Mouse (Mus musculus) forebrain, embryonic 14.5 days (tissue): Measurements from ENCODE around the gene Ccl28. TPM values are rescaled to one million over a fixed set of nuclear protein-coding genes. Genes with fewer than 3 reads are reported as not detected.

ENCODE experiments used
- ATAC-seq: fragments of 200-750 bp; cut with Nextera tagmentation; 2 replicates; pipeline ENCODE4 v1.8.0; 2017; ENCODE audit warnings: mild to moderate bottlenecking, moderate library complexity
- DNase-seq: peaks from one replicate; pipeline ENCODE4 v3.0.0-alpha.2; 2015; ENCODE audit warnings: low spot score
- H3K27ac ChIP-seq: fragments of 300-500 bp; sonication (generic); 2 replicates; pipeline ENCODE4 v1.5.1; 2014; ENCODE audit warnings: low read depth, mild to moderate bottlenecking, control low read depth, low read length, moderate library complexity
- H3K27me3 ChIP-seq: fragments of 300-500 bp; sonication (generic); replicated peaks from 2 replicates; pipeline ENCODE4 v1.6.1; 2014; ENCODE audit warnings: low read length, control low read depth, mixed read lengths; ENCODE audit not compliant: control insufficient read depth, insufficient read depth
- H3K36me3 ChIP-seq: fragments of 300-500 bp; sonication (generic); 2 replicates; pipeline ENCODE4 v1.6.1; 2014; ENCODE audit warnings: low read length, control low read depth; ENCODE audit not compliant: control insufficient read depth, insufficient read depth
- H3K4me1 ChIP-seq: fragments of 300-500 bp; sonication (generic); 2 replicates; pipeline ENCODE4 v1.6.1; 2014; ENCODE audit warnings: antibody characterized with exemption, low read length, control low read depth; ENCODE audit not compliant: control insufficient read depth, insufficient read depth
- H3K4me2 ChIP-seq: fragments of 300-500 bp; sonication (generic); 2 replicates; pipeline ENCODE4 v1.6.1; 2014; ENCODE audit warnings: mild to moderate bottlenecking, control low read depth, low read length
- H3K4me3 ChIP-seq: fragments of 300-500 bp; sonication (generic); 2 replicates; pipeline ENCODE4 v1.5.1; 2014; ENCODE audit warnings: low read depth, low read length, control low read depth
- H3K9ac ChIP-seq: fragments of 300-500 bp; sonication (generic); 2 replicates; pipeline ENCODE4 v1.6.1; 2014; ENCODE audit warnings: mild to moderate bottlenecking, low read length, control low read depth, moderate library complexity
- H3K9me3 ChIP-seq: fragments of 300-500 bp; sonication (generic); replicated peaks from 2 replicates; pipeline ENCODE4 v1.6.1; 2016; ENCODE audit warnings: low read length, control low read depth, mixed read lengths; ENCODE audit not compliant: control insufficient read depth
- WGBS: fragments of 180-500 bp; shearing (Covaris S2); extraction: QIAGEN DNeasy Blood & Tissue Kit; methylation state at CpG from one replicate; pipeline ENCODE4 v1.1.7; 2014; 5-methylcytosine and 5-hydroxymethylcytosine counted together
- polyA plus RNA-seq: library from polyadenylated mRNA; unstranded; fragments of >200 nt; fragmentation: Nextera tagmentation; extraction: Ambion mirVana; gene quantifications from 2 replicates; pipeline ENCODE4 v1.2.1, GENCODE M21; 2014

Gene Ccl28
- polyA plus RNA-seq, 1 experiment from 2014 or later = 0.14 TPM

- peak; percentile 73 for DNase-seq
- Histone ChIP-seq H3K27me3 (no peaks in the 10 kb centered on the region), H3K4me3 (no peak overlapping the region), H3K4me1 (no peaks in the 10 kb centered on the region), H3K4me2 (no peak overlapping the region), H3K9me3 (no peaks in the 10 kb centered on the region), H3K36me3 (no peaks in the 10 kb centered on the region), H3K9ac (no peak overlapping the region), H3K27ac (no peak overlapping the region)
- 39% methylated on average over 4 of the region's 4 CpGs for WGBS
- no peak for ATAC-seq
Observed at GRCm38 (mm10) chr13:119640504-119640903, 16.9 kb downstream of the Ccl28 start.

GRCm38 (mm10) chr13:119641145-119641544, 17.5 kb downstream of the Ccl28 start:
- Histone ChIP-seq H3K27ac (no peak overlapping the region), H3K4me3 (no peak overlapping the region), H3K36me3 (no peaks in the 10 kb centered on the region), H3K4me1 (no peaks in the 10 kb centered on the region), H3K27me3 (no peaks in the 10 kb centered on the region), H3K4me2 (no peak overlapping the region), H3K9me3 (no peaks in the 10 kb centered on the region), H3K9ac (no peak overlapping the region)
- ATAC-seq (no peak), DNase-seq (no peak)
- WGBS = 90% methylated on average over 7 of the region's 7 CpGs

- H3K27ac ChIP-seq = no peak overlapping the region
- 62% methylated on average over 5 of the region's 5 CpGs for WGBS
- H3K36me3 ChIP-seq = no peaks in the 10 kb centered on the region
- H3K9ac ChIP-seq = no peak overlapping the region
- DNase-seq = no peak
- no peak overlapping the region for H3K4me3 ChIP-seq
- H3K4me2 ChIP-seq = no peak overlapping the region
- H3K27me3 ChIP-seq = no peaks in the 10 kb centered on the region
- no peaks in the 10 kb centered on the region for H3K9me3 ChIP-seq
- ATAC-seq = no peak
- H3K4me1 ChIP-seq = no peaks in the 10 kb centered on the region
Observed at GRCm38 (mm10) chr13:119644769-119645168, 21.1 kb downstream of the Ccl28 start.

- no peaks in the 10 kb centered on the region for H3K9me3 ChIP-seq
- no peak overlapping the region for H3K4me3 ChIP-seq
- no peak overlapping the region for H3K27ac ChIP-seq
- no peak overlapping the region for H3K4me2 ChIP-seq
- ATAC-seq (no peak), DNase-seq (no peak)
- WGBS = 90% methylated on average over 1 of the region's 1 CpGs
- no peak overlapping the region for H3K9ac ChIP-seq
- no peaks in the 10 kb centered on the region for H3K27me3 ChIP-seq
- H3K4me1 ChIP-seq = no peaks in the 10 kb centered on the region
- H3K36me3 ChIP-seq = no peaks in the 10 kb centered on the region
Observed at GRCm38 (mm10) chr13:119646511-119646910, 22.9 kb downstream of the Ccl28 start.

GRCm38 (mm10) chr13:119648891-119649698, 25.5 kb downstream of the Ccl28 start:
- ATAC-seq (peak; percentile 48; the same call in 1 of the 2 replicates), DNase-seq (peak; percentile 53)
- WGBS = 51% methylated on average over 15 of the region's 15 CpGs
- peak overlapping the region; percentile 26 for H3K9ac ChIP-seq
- H3K9me3 ChIP-seq = no peaks in the 10 kb centered on the region
- no peaks in the 10 kb centered on the region for H3K36me3 ChIP-seq
- H3K27ac ChIP-seq = peak overlapping the region; percentile 29; the same call in 1 of the 2 replicates
- no peaks in the 10 kb centered on the region for H3K27me3 ChIP-seq
- peak overlapping the region; percentile 13; the same call in 1 of the 2 replicates for H3K4me2 ChIP-seq
- H3K4me3 ChIP-seq = no peak overlapping the region
- no peaks in the 10 kb centered on the region for H3K4me1 ChIP-seq

- Histone ChIP-seq H3K9me3 (no peaks in the 10 kb centered on the region), H3K27me3 (no peaks in the 10 kb centered on the region), H3K9ac (peak overlapping the region; percentile 26), H3K27ac (peak overlapping the region; percentile 29; the same call in 1 of the 2 replicates), H3K4me1 (no peaks in the 10 kb centered on the region), H3K4me3 (no peak overlapping the region), H3K4me2 (peak overlapping the region; percentile 13; the same call in 1 of the 2 replicates), H3K36me3 (no peaks in the 10 kb centered on the region)
- WGBS = 74% methylated on average over 1 of the region's 1 CpGs
- DNase-seq (no peak), ATAC-seq (0 out of 2 replicates have a peak, but pooled peaks have one; percentile 32)
Observed at GRCm38 (mm10) chr13:119649699-119650046, 26.1 kb downstream of the Ccl28 start.

GRCm38 (mm10) chr13:119654734-119655133, 31.1 kb downstream of the Ccl28 start:
- Histone ChIP-seq H3K9ac (no peak overlapping the region), H3K4me2 (no peak overlapping the region), H3K4me3 (no peak overlapping the region), H3K27ac (no peak overlapping the region), H3K4me1 (no peaks in the 10 kb centered on the region), H3K9me3 (no peaks in the 10 kb centered on the region), H3K36me3 (no peaks in the 10 kb centered on the region), H3K27me3 (no peaks in the 10 kb centered on the region)
- WGBS = 95% methylated on average over 2 of the region's 2 CpGs
- ATAC-seq (no peak), DNase-seq (no peak)

- ATAC-seq (no peak), DNase-seq (no peak)
- Histone ChIP-seq H3K4me1 (no peaks in the 10 kb centered on the region), H3K4me3 (no peak overlapping the region), H3K36me3 (no peaks in the 10 kb centered on the region), H3K27ac (no peak overlapping the region), H3K27me3 (no peaks in the 10 kb centered on the region), H3K9ac (no peak overlapping the region), H3K4me2 (no peak overlapping the region), H3K9me3 (no peaks in the 10 kb centered on the region)
- 86% methylated on average over 2 of the region's 2 CpGs for WGBS
Observed at GRCm38 (mm10) chr13:119656246-119656645, 32.6 kb downstream of the Ccl28 start.

- Histone ChIP-seq H3K27me3 (no peaks in the 10 kb centered on the region), H3K9ac (no peak overlapping the region), H3K4me2 (no peak overlapping the region), H3K9me3 (no peaks in the 10 kb centered on the region), H3K36me3 (no peaks in the 10 kb centered on the region), H3K27ac (no peak overlapping the region), H3K4me1 (no peaks in the 10 kb centered on the region), H3K4me3 (no peak overlapping the region)
- no peak for DNase-seq
- WGBS = 88% methylated on average over 6 of the region's 6 CpGs
- ATAC-seq = no peak
Observed at GRCm38 (mm10) chr13:119656846-119657416, 33.3 kb downstream of the Ccl28 start.
